8 mouse cellular contexts compared by ENCODE assay signal in the genomic region with DNA sequence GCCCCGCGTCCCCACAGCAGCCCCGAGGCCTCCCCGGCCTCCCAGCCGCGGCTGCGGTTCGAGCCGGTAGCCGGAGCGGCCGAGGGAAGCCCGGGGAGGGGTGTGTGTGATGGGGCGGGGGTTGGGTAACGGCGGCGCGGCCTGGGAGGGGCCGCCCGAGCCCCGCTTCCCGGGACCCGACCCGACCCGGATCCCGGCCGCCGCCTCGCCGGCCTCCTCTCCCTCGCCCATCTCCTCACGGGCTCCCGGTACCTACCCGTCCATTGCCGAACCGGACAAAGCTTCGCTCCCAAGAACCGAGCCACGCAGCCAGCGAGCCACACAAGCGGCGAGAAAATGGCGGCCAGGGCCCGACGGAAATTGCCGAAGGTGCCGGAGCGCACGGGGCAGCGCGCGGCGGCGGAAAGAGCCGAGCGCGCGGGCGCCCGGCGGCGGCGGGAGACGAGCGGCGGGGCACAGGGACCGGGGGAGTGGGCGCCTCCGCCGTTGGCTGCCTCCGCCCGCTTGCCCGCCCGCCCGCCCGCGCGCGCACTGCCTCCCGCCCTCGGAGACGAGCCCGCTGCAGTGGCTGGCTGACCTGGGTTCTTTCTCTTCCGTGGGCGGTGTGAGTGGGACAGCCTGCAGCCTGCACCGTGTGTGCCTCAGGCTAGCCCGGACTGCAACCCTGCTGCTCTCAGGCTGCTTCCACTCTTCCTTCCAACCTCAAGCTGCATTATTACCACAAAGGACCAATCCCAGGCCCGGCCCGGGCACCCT. TPM values are rescaled to one million over a fixed set of nuclear protein-coding genes. Genes with fewer than 3 reads are reported as not detected.
DNase-seq lines count a peak whose midpoint lies in the region; ATAC-seq lines count a peak whose summit lies in the region.

No protein-coding gene starts in this region.

- H3K9ac ChIP-seq in hindbrain, embryonic 12.5 days: peak overlapping the region; percentile 100

- DNase-seq in NIH3T3 (ENCODE audit: low read depth): peak; percentile 92
- peak; percentile 93 to 96 for DNase-seq in cerebellum, postnatal 10 days
- peak; percentile 80 to 89 for DNase-seq in frontal cortex, postnatal 10 days (ENCODE audit: low spot score in 2 of 2)
- DNase-seq in layer of hippocampus, postnatal 14 days (ENCODE audit: low spot score in 2 of 2): peak; percentile 89 to 91
- peak; percentile 93 for DNase-seq in lung, postnatal 10 days
- peak; percentile 84 for DNase-seq in ovary, postnatal 14 days (ENCODE audit: low spot score)
- peak; percentile 90 for DNase-seq in thymus, postnatal 14 days

- peak; percentile 93 for ATAC-seq in hindbrain, embryonic 12.5 days (ENCODE audit: low FRiP score)

- peak overlapping the region; percentile 97 for H3K4me3 ChIP-seq in hindbrain, embryonic 12.5 days

- H3K36me3 ChIP-seq in hindbrain, embryonic 12.5 days: 0 out of 2 replicates have a peak, but pooled peaks cover 4% of the 10 kb centered on the region

- no peaks in the 10 kb centered on the region for H3K9me3 ChIP-seq in hindbrain, embryonic 12.5 days (replicated peaks)

- peak overlapping the region; percentile 100 for H3K27ac ChIP-seq in hindbrain, embryonic 12.5 days

- H3K4me1 ChIP-seq in hindbrain, embryonic 12.5 days: peaks cover 20% of the 10 kb centered on the region

- no peaks in the 10 kb centered on the region for H3K27me3 ChIP-seq in hindbrain, embryonic 12.5 days

- under 1% methylated on average over 65 of the region's 89 CpGs for WGBS in hindbrain, embryonic 12.5 days

- peak overlapping the region; percentile 66 for H3K4me2 ChIP-seq in hindbrain, embryonic 12.5 days (replicated peaks)

RNA-seq across cellular contexts. Expression of a gene that starts 1.1 kb away (rescaled TPM):
- polyA plus RNA-seq in hindbrain, embryonic 12.5 days (2016; fragmentation: Nextera tagmentation; extraction: Ambion mirVana): 298 and 302 TPM in 2 replicates
- total RNA-seq in layer of hippocampus, postnatal 14 days (2021): 100 to 1,000 TPM; 136 to 146 TPM

Comparison
In these comparisons a context has a peak if more than half of its experiments do, and no peak if none do; other contexts are left out.
1. Peak in every context shown above with its lines: DNase-seq, ATAC-seq, H3K4me3 ChIP-seq and H3K27ac ChIP-seq.